Mouse (Mus musculus) kidney, adult 18-20 months (tissue): ENCODE results near the gene Eri3.

ENCODE experiments used
- DNase-seq: peaks from one replicate; pipeline ENCODE4 v3.0.0; 2021

Gene Eri3

DNA sequence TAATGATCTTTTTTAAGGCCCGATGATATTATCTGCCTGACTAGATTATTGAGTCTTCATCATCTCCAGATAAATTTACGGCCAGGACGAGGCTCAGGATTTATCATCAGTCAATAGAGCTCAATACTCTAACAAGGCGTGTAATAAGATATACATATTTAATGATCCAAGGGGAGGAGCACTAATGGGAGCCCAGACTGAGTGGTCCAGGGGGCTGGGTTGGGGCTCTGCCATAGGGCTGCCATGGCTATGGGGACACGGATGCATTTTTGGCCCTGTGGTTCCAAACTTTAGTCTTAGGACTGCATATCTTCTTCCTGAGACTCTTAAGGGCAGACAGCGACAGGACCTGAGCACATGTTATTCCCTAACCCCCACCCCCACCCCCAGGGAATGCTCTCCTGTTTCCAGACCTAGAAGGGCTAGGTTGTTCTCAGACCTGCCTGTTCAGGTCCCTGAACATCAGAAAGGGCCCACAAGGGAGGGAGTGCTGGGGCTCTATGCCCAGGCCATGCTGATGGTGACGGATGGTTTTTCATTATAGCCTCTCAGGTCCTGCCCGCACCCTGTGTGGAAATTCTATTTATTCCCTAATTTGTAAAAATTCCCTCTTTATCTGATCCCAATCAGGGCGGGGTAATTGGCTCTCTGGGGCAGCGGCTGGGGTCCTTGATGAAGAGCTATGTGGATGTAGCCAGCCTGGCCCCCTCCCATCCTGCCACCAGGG, 114.4 kb downstream of the Eri3 start:
- DNase-seq, result no peak

DNA sequence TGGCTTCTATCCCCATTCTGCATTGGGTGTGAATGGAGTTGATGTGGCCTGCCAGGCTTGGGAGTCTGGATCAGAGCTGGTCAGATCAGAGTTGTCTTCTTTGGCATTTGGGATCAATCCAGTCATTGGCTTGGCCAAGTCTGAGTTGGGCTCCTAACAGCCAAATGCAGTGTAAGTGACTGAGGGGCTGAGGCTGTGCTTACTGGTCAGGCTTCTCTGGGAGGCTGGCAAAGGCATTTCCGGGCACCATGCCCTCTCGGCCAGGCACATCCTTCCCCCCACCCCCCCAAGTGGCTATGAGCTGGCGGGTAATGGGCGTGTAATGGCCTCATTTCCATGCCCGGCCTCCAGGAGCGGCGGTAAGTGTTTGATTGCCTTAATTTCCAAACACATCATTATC, 115.4 kb downstream of the Eri3 start:
- peak; percentile 24 for DNase-seq

DNA sequence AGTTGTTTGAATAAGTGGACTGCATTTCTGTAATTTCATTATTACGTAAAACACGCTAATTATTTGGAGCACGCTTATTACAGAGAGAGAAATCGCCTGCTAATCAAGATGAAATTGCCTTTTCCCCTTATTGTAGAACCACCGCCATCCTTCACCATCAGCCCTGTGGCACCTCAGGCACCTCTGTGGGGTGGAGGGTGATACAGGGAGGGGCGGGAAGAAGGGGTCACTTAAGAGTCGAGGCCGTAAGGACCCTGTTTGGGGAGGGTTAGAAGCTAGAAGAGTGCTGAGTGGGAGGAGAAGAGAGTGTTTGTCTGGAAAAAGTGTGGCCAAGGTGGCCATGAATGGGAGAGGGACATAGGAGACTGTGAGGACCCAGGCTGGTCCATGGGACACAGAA, 115.9 kb downstream of the Eri3 start:
- DNase-seq, result no peak

DNA sequence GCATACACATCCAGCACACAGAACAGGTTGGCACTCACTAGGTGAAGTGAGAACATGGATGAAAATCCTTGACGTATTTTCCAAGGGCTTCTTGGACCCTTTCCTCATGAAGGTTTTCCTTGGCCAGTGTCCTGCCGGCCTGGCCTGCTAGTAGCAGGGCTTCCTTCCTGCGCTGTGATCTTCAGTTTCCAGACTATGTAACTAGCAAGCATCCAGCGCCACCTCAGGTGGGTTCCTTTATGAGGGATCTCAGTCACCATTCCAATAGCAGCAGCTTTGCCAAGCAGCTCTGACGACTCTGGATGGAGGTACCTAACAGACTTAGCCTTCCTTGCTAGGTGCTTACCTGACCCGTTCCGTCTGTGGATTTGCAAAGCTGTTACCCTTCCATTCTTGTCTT, 119.7 kb downstream of the Eri3 start:
- DNase-seq, result no peak

DNA sequence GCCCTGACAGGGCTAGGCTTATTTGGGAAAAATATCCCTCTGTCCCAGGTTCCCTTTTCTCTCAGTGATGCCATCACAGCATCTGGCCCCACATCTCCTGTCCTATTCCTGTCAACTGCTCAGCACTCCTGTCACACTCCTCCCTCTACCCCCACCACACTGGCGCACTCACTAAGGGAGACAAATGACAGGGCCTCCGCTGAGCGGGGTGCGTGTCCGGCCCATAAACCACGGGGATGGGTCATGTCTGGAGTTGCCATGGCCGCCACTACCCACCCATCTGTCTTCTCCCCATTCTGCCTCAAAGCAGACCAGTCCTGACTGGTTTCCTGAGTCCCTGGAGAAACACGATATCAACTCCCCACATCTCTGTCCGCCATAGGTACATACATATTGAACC, 121.9 kb downstream of the Eri3 start:
- DNase-seq, result no peak

DNA sequence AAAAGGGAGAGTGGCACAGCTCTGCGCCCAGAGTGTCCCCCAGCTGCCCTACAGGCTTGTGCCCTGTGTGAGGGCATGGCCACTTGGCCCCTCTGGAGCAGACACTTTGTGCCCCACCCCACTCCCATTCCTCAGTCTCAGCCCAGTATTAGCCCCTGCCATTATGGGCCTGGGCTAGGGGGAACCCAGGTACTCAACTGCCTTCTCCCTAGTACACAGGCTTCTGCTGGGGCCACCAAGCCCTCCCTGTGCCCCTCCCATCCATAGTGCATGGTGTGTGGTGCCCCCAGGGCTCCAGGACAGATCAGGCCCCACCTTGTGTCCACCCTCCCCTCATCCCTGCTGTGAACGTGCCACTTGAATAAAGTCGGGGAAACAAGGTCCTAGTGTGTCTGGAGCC, 123.7 kb downstream of the Eri3 start:
- no peak for DNase-seq

DNA sequence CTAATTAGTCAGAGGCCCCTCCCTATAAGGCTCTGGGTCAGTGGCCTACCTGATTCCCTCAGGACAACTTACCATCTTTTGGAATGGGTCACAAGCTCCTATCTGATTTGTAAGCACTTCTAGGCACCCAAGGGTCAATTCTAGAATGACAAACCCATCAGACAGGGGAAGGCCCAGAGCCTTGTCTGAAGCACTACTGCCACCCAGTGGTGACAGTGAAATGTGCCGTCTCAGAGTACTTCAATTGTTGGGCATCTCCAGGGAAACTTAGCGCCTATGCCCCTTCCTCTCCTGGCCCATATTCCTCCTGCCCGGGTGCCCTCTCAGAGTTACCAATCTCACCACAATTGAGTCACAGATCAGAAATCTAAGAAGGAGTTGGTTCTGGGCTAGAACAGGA, 126.7 kb downstream of the Eri3 start:
- peak; percentile 79 for DNase-seq

DNA sequence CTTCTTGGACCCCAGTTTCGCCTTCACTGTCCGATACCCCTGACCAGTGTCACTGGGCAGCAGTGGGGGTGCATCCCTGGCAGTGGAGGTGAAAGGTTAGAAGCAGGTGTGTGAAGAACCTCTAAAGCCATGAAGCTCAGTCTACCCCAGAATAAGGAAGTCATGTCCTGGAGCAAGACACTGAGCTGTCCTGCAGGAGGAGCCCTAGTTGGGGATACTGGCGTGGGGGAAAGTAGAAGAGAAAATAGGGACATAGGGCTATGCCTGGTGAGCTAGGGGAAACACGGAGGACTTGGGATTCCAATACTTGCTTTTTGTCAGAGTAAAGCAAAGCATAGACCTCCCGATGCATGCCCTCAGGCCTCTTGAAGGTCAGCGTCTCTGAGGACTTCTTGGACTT, 130.8 kb downstream of the Eri3 start:
- DNase-seq, result no peak

DNA sequence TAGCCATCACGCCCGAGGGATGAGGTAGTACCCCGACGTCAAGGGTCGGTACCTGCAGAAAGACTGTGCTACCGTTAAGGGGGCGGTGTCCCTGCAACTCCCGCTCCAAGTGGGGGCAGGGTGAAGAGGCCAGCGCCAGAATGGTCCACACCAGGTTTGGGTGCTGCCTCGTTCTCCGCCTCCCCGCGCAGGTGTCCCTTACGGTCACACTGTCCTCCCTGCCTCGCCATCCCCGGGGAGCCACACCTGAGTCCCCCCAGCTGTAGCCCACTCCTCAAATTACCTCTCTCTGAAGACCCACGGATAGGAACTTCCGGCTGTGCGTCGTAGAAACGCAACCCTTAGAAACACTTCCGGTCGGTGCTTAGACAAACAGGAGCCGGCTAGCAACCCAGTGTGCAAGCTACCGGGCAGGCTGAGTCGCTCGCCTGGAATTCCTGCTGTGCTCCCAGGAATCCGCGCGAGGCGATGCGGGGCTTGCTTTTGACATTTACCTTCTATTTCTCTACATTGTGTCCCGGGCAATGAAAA, 131.8 kb downstream of the Eri3 start, which contains the start of gene Dmap1:
Gene Dmap1, minus strand, starts transcription at position 343 of the 531 bp plus-strand sequence.
- peak; percentile 89 for DNase-seq

DNA sequence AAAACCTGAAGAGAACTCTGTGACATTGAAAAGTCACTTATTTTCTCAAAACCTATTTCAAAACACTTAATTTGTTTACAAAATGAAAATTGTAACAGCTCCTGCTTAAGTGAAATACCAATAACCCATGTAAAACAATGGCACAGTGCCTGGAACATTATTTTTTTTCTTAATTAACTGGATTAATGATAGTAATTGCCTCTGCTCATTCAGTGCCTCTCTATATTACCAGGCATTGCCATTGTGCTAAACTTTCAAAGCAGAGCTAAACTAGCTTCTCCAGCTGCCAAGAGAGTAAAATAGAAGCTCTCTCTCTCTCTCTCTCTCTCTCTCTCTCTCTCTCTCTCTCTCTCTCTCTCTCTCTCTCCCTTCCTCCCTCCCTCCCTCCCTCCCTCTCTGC, 132.3 kb downstream of the Eri3 start:
- DNase-seq, result no peak

DNA sequence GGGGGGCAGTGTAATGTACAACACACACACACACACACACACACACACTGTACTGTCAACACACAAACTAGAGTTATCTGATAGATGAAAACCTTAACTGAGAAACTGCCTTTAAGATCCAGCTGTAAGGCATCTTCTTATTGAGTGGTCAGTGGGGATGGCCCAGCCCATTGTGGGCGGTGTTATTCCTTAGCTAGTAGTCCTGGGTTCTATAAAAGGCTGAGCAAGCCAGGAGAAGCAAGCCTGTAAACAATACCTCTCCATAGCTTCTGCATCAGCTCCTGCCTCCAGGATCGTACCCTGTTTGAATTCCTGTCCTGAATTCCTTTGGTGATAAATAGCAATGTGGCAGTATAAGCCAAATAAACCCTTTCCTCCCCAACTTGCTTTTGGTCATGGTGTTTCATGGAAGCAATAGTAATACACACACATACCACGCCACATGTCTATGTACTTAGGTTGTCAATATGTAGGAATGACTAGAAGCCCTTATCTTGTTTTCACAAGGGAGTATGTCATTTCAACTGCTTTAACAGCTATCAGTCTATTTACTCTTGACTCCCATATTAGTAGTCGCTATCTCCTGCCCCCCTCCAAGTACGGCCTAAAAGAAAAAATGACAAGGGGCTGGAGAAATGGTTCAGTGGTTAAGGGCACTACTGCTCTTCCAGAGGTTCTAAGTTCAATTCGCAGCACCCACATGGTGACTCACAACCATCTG, 133.0 kb downstream of the Eri3 start:
- no peak for DNase-seq

DNA sequence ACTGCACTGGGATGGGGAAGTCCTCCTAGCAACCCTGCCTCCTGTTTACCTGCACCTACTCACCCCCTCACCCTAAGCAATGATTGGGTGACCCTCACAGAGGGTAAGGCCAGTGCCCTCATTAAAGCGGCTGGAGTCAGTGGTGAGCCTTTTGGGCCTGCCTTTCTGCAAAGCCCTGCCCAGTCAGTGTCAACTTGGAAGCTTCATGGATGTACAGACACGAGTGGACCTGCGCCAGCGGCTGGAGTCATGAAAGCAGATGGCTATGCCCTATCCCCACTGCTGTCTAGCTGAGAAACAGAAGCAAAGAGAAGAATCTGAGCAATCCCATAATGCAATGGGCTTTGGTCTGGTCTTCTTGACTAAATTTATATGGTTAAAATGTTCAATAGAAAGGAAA, 136.2 kb downstream of the Eri3 start:
- DNase-seq, result no peak

DNA sequence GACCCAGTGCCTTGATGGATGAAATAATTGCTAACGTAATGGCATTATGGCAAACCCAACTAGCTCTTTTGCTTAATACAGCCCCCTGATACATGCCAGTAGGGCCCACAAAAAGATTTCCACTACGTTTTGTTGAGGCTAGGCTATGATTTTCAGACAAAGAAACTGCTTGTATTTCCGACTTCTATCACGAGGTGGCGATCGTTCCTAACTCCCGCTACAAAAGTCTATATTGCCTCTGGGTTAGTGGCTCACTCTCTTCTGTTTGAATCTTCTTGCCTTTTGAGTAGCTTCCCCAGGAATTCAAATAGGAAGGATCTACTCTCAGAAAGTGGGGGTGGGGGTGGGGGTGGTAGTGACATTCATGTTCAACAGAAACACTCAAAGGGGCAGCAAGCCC, 155.2 kb downstream of the Eri3 start:
- peak; percentile 51 for DNase-seq

DNA sequence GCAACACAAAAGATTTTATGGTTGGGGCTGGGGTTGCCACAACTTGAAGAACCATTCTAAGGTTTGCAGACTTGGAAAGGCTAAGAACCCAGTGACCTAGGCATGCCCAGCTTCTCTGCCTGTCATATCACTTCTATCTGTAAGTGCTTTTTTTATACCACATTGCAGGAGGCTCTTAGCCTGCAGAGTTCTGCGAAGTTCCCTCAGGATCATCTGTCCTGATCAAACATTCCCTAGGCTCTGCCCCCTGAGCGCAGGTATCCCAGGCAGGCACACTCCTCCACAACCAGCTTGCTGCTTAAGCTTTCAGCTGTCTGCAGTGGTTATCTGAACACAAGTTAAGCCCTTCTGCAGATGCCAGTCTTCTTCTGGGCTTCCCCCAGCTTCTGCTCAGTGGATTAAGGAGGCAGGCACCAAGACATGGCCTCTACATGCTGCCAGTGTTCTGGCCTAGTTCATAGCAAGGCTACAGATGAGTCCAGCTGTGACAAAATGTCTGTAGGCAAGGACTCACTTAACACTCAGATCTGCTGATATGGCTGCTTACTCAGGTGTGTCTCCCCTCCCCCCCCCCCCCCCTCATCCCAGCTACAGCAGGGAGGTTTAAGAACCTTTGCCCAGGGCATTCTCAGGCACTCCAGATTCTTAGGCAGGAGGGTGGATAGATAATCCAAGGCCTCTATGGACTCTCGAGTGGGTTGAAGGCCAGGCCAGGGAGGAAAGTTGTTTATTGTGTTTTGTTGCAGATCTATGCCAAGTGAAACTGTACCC, 158.8 kb downstream of the Eri3 start:
- peak; percentile 3 for DNase-seq

DNA sequence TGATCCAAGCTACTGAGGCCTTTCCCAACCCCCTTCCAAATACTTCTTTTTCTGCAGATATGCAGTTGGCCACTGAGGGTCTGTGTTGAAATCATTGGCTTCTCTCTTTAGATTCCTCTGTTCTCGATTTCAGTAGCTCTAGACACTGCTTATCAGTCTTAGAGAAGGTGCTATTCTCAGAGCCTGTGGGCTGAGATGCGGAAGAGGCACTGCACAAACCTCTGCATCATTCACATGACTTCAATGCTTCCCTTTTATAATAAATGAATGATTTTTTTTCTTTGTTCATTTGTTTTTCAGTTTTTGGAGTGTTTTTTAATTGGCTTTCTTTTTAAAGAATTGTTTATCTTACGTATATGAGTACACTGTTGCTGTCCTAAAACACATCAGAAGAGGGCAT, 162.1 kb downstream of the Eri3 start:
- DNase-seq, result no peak

DNA sequence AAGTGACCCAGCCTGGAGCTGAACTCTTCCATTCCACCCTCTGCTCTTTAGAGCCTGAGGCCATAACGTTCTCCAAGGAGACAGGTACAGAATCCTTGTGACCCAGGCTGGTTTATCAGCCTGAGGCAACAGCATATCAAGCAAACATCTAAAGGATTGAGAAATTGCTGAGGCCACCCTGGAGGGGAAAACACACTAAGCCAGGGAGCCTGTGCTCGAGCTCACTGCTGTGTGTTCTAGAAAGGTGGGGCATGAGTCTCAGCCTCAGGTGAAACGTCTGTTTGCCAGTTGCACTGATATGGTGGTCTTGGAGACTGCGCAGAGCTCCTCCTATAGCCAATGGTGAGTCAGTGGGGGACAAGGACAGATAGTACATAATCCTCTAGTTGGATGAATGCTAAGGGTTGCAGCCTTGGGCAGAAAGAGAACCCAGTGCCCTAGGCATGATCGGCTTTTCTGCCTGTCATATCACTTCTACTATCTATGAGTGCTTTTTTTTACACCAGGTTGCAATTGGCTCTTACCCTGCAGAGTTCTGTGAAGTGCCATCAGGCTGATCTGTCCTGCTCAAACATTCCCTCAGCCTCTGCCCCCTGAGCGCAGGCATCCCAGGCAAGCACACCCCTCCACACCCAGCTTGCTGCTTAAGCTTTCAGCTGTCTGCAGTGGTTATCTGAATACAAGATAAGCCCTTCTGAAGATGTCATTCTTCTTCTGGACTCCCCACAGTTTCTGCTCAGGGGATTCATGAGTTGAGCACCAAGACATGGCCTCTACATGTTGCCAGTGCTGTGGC, 163.3 kb downstream of the Eri3 start:
- DNase-seq, result no peak
